10 mouse cellular contexts compared by ENCODE assay signal in the genomic region with DNA sequence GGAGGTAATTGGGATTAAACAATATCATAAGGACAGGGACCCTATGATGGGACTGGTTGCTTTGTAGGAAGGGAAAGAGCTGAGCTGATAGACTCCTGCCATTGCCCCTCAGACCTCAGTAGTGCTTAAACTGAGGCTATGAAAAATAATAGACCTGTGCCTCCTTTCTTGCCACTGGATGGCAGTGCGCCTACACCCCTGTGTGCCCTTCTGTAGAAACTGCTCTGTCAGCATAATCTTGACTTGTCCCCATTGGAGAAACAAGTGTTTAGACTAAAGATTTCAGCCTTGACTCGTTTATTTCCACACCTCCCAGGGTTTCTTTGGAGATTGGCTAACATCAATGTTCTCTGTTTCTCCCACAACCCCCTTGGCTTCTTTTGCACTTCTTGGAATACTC.
A peak's percentile ranks its signal among the peaks of the same experiment; 100 is the strongest.
DNase-seq lines count a peak whose midpoint lies in the region; ATAC-seq and TF ChIP-seq lines count a peak whose summit lies in the region.
"Had no signal": no experiment of that assay in that cellular context is flagged by ENCODE, and none has a peak within 500 bp of the region (broad histone marks: within the 10 kb centered on the region; RNA-seq: fewer than 3 reads in every experiment).

No protein-coding gene starts in this region.

- TF ChIP-seq CTCF in layer of hippocampus, adult 2 months (conservative IDR thresholded peaks at IDR 0.05) = peak; percentile 71

- H3K4me1 ChIP-seq in heart, embryonic 12.5 days (replicated peaks) = no peaks in the 10 kb centered on the region
- no peaks in the 10 kb centered on the region for H3K4me1 ChIP-seq in ES-E14 (ENCODE audit: control insufficient read depth in 2 of 2, insufficient read depth in 2 of 2, low read length in 2 of 2, poor library complexity in 1 of 2)

- intact Hi-C loops in gastrocnemius, postnatal 36 days (cut with DNase I) = no loop called here

- no peak overlapping the region for H3K4me2 ChIP-seq in heart, embryonic 12.5 days

- H3K27me3 ChIP-seq in heart, embryonic 12.5 days (replicated peaks) = no peaks in the 10 kb centered on the region
- H3K27me3 ChIP-seq: Patski had no signal

- no peaks in the 10 kb centered on the region for H3K36me3 ChIP-seq in heart, embryonic 12.5 days
- no peaks in the 10 kb centered on the region for H3K36me3 ChIP-seq in ES-E14 (ENCODE audit: control insufficient read depth, insufficient read depth, low read length, poor library complexity, severe bottlenecking)

- DNase-seq in heart, adult 11 months = peak; percentile 44
- no peak for DNase-seq in layer of hippocampus, adult 2 months (ENCODE audit: low spot score in 2 of 2)
- DNase-seq in layer of hippocampus, postnatal 10 days (ENCODE audit: low spot score in 2 of 2) = no peak
- no peak for DNase-seq in ES-E14 (ENCODE audit: low read depth, low spot score)
- peak; percentile 66 for DNase-seq in brain, adult 2 months (ENCODE audit: low read depth, low spot score)
- DNase-seq in natural killer cell, adult 2 months (ENCODE audit: low spot score in 2 of 2) = no peak
- DNase-seq in gastrocnemius, postnatal 36 days = no peak

- 48% methylated on average over 2 of the region's 2 CpGs for WGBS in heart, embryonic 12.5 days

- H3K4me3 ChIP-seq in heart, embryonic 12.5 days = no peak overlapping the region
- no peak overlapping the region for H3K4me3 ChIP-seq in layer of hippocampus, adult 2 months
- no peak overlapping the region for H3K4me3 ChIP-seq in ES-E14 (ENCODE audit: insufficient read depth in 1 of 2, low read depth in 1 of 2, low read length in 2 of 2, poor library complexity in 1 of 2, severe bottlenecking in 1 of 2)

- H3K9ac ChIP-seq in heart, embryonic 12.5 days = no peak overlapping the region
- no peak overlapping the region for H3K9ac ChIP-seq in ES-E14 (ENCODE audit: insufficient read depth, low read depth, low read length, poor library complexity, severe bottlenecking)

- no peak overlapping the region for H3K27ac ChIP-seq in heart, embryonic 12.5 days (ENCODE audit: poor library complexity, severe bottlenecking)
- no peak overlapping the region for H3K27ac ChIP-seq in layer of hippocampus, adult 2 months
- H3K27ac ChIP-seq in ES-E14 (ENCODE audit: insufficient read depth, low read depth, low read length, poor library complexity, severe bottlenecking) = no peak overlapping the region

- H3K9me3 ChIP-seq in heart, embryonic 12.5 days (replicated peaks) = no peaks in the 10 kb centered on the region
- H3K9me3 ChIP-seq in ES-E14 (ENCODE audit: control insufficient read depth, insufficient read depth, low read depth, low read length) = no peaks in the 10 kb centered on the region

- in situ Hi-C loops in ES-E14 (cut with MboI; ENCODE audit: low sequenced_read_pairs in 2 of 2, unreplicated experiment in 2 of 2) = no loop called here

- no peak for ATAC-seq in heart, embryonic 12.5 days (ENCODE audit: insufficient number of reproducible peaks, low FRiP score)
- ATAC-seq: inflammation-experienced regulatory T-cells, adult 6 months; Patski had no signal

TF ChIP-seq in ES-E14, 5 proteins besides CTCF, POLR2A, EP300 and RAD21:
- TF ChIP-seq HCFC1 (IDR thresholded peaks at IDR 0.05; ENCODE audit: borderline replicate concordance, insufficient read depth, low read length) (no peak), CHD2 (IDR thresholded peaks at IDR 0.05; ENCODE audit: low read depth, low read length) (no peak), MAFK (IDR thresholded peaks at IDR 0.05; ENCODE audit: insufficient read depth, low read depth, low read length) (peak; percentile 99), ZC3H11A (IDR thresholded peaks at IDR 0.05; ENCODE audit: borderline replicate concordance, low read depth, low read length) (no peak)

Comparison
In these comparisons a context has a peak if more than half of its experiments do, and no peak if none do; other contexts are left out.
1. DNase-seq: peak in heart, adult 11 months (single experiment) and brain, adult 2 months (single experiment); none in layer of hippocampus, adult 2 months (0 of 2), layer of hippocampus, postnatal 10 days (0 of 2), ES-E14 (single experiment), natural killer cell, adult 2 months (0 of 2) and gastrocnemius, postnatal 36 days (0 of 2).